Mouse (Mus musculus) brain, embryonic 18.5 days (tissue): ENCODE measurements around the gene Senp8.
"Not testable (repeated sequence)": the region's sequence is repeated elsewhere in the genome, so short reads cannot be mapped to it uniquely, and the experiment has no call there.

Experiments
- DNase-seq: peaks from one replicate; pipeline ENCODE4 v3.0.0-alpha.2; 2012; ENCODE audit warnings: low read depth, low spot score

Gene Senp8

DNA sequence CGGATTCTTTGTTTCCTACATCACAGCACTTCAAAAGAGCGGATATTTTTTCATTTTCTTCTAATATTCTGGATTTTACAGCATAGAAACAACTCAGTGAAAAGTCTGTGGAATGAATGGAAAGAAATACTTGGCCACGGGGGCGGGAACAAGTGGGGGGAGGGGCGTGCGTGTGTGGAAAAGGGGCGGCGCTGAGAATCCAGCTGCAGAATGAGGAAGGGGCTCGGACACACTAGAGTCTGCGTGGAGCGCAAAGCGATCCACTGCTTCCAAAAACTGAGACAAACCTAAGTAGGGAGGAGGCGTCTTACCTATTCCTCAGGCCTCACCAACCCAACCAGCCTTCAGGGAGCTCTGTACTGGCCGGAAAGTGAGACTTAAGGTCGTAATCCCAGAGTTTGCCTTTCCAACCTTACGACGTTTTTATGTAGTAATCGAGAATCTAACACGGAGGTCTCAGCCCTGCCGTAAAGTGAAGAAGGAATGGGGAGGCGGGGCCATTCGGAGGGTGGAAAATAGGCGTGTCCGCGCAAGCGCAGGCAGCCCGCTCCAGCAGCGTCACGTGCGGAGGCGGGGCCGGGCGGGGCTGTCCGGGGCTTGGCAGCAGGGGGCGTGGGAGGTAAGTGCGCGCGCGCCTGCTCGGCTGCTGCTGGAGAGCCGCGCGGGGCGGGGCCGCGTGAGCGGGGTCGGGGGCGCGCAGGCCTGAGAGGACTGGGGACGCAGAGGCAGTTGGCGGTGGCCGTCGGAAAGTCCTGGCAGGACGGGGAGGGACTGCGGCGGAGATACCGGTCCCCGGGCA is at the start of gene Senp8, which contains the start of gene Myo9a:
TSS of gene Senp8 (minus strand) at position 444 of the 799 bp plus-strand sequence.
TSS of gene Myo9a (plus strand) at position 630 of the 799 bp plus-strand sequence.
- DNase-seq = peak; percentile 98

DNA sequence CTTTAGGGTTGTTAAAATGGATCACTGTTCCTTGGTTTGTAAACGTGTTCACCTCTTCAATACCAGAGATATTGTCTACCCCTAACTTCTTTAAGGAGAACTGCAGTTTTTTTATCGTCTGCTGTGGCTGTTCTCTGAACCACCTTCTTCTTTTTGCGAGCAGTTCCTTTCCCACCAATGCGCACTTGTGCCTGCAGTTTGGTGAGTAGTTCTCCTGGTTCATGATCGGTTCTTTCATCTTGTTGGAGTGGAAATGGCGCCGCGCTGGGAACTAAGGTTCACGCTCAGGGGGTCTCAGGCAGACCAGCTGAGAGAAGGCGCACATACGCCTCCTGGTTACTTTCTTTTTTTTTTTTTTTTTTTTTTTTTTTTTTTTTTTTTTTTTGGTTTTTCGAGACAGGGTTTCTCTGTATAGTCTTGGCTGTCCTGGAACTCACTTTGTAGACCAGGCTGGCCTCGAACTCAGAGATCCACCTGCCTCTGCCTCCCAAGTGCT is 16.5 kb upstream of the Senp8 start:
- not testable (repeated sequence) for DNase-seq

DNA sequence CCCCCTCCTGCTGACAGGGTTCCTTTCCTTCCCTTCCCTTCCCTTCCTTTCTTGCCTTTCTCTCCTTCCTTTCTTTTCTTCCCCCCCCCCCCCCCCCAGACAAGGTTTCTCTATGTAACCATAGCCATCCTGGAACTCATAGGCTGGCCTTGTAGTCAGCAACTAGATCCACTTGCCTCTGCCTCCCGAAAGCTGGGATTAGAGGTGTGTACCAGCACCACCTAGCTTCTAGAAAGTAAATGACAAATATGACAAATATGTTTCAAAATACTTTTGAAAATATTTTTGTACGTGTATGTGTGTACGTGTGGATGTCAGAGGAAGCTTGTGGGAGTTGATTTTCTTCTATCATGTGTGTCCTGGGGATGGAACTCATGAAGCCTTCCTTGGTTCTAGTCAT is 10.0 kb upstream of the Senp8 start:
- no peak for DNase-seq

DNA sequence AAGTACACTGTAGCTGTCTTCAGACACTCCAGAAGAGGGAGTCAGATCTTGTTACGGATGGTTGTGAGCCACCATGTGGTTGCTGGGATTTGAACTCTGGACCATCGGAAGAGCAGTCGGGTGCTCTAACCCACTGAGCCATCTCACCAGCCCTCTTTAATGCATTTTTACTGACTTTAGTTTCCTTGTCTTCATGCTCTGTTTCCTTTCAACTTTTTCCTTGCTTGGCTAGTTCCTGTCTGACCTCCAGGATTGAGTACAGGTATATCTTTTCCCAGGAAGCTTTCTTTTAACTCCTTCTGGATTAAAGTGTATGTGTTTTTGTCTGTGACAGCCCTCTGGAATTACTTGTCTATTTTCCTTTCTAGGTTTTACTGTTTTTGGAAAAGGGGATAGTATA is 6.5 kb upstream of the Senp8 start:
- not testable (repeated sequence) for DNase-seq

DNA sequence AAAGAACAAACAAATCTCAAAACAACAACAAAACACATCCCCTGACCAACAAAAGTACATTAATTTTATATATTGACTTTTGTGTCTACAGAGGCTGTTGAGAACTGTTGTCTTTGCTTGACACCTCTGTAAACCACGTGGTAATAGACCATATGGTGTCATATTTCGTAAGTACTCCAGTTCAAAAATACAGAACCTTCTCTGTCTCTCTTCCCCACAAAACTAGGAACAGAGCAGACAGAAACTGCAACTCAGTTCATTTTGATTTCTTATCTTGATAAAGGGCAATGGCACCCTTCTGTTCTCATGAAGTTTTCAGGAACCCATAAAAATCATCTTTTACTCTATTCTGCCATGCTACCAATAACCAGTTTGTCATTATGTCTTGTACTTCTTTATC is 4.7 kb upstream of the Senp8 start:
- DNase-seq = no peak

DNA sequence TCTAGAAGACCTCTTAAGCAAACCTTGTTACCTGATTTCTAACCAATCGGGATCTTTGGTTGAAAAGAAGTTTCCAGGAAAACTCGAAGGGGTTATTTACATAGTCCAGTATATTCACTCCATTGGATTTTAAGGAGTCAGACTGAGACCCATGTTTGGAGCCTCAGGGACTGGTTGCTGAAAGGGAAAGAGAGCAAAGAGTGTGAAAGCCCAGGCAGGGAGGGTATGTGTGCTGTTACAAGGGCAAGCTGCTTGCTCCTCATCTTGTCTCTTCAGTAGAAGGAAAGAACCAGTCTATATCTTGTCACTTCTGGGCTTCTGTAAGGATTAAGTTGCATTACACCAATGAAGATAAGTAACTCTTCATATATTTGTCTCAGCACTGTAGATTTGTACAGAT is 1.5 kb upstream of the Senp8 start:
- DNase-seq = no peak

DNA sequence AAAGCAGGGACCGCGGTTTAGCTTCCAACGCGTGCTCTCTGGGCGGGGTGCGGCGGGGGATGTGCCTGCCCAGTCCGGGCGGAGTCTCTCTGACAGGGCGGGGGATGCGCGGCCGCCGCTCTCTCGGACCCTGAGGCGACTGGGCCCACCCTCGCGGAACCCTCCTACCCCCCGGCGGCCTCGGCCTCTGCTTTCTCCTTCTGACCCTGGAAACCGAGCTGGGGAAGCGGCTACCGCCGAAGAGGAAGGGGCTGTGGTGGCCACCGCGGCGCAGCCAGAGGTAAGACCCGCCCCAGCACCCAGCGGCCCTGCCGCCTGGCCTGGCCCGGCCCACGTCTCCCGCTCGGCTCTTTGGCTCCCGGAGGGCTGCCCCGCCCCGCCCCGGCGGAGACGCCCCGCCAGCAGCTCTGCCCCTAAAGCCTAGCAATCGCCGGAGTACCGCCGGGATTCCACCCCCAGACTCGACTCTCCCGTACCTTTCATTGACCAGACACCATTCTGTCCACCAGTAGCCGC is 614 bp upstream of the Senp8 start:
- peak; percentile 36 for DNase-seq

DNA sequence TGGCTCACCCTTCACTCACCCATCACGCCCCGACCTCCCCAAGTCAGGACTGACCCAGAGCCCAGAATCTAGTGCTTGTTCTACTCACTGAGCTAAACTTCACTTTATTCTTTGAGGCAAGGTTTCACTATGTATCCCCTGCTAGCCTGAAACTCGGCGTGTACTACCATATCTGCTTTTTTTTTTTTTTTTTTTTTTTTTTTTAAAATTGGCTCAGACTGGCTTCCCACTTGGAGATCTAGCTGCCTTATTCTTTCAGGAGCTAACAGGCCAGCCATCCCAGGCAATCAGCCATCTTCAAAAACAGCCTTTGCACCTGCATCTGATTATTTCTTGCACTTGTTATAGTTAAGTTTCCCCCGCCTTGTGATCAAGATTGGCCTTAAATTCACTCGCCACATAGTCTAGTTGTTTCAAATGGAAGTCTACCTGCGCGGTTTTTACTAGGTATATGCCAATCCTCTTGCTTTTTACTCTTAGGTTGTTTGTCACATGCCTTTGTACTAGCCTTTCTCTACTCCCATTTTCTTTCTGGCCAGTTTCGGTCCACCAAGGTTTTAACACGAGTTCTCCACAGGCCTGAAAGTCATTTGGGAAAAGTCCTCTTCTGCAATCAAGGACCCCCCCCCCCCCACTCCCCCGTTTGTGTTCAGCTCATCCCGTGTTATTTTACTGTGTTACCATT is 787 bp downstream of the Senp8 start:
- no peak for DNase-seq

DNA sequence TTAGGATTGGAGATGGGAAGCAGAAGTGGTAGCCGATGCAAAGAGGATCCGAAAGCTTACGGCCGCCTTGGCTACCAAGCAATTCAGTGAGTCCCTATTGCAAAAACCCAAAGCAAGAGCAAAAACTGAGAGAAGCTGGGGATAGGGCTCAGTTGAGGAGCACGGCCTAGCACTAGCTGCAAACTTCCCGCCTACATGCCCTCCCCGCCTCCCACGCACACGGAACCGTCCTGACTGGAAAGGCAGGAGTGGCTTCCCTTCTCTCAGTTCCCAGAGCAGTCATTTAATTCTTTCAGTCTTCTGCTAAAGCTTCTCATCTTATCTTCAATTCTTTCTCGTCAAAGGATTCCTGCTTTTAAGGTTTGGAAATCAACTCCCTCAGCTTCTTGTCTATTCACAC is 1.5 kb downstream of the Senp8 start:
- no peak for DNase-seq

DNA sequence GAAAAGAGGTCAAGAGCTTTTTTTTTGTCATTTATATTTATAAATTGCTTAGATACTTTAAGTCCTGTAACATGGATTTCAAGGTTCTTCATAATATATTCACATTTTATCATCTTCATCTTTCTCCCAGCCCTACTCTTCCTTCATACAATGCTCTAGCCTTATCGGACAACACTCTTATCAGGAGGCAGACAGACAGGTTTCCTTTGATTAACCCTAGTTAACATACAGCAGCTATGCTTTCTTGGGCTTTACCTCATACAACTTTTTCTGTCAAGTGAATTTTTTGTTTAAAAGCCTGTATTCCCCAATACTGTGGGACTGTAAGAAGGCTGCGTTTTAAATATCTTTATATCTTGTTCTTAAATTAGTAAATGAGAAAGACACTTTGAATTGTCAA is 2.1 kb downstream of the Senp8 start:
- DNase-seq = no peak

DNA sequence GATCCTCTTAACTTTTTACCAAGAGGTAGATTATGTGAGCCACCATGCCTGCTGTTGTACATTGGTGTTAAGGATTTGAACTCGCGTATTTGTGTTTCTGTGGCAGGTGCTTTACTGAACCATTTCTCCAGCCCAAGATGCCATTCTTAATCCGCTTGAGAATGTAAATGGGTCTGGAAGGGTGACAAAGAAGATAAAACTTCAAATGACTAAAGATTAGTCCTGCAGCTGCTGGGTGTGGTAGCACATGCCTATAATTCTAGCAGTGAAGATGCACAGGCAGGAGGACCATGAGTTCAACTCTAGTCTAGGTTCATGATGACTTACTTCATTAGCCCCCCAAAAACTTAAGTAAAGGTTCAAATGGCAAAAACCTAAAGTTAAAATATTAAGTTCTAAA is 6.6 kb downstream of the Senp8 start:
- DNase-seq = no peak

DNA sequence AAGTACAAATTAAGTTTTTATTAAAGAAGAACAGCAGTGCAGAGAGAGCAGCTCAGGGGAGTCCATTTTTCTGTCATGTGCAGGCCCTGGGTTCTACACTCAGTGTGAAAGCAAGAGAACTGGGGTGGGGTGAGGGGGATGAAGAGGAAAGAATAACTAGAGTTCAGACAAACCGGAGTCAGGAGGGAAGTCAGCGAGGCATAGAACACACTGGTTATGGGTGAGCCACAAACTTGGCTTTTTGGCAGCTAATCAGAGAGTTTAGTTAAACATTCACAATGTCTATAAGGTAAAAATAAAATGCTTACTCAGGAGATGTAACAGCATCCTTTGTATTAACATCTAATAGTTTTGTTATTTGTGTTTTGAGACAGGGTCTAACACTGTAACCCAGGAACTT is 9.9 kb downstream of the Senp8 start:
- DNase-seq = no peak

DNA sequence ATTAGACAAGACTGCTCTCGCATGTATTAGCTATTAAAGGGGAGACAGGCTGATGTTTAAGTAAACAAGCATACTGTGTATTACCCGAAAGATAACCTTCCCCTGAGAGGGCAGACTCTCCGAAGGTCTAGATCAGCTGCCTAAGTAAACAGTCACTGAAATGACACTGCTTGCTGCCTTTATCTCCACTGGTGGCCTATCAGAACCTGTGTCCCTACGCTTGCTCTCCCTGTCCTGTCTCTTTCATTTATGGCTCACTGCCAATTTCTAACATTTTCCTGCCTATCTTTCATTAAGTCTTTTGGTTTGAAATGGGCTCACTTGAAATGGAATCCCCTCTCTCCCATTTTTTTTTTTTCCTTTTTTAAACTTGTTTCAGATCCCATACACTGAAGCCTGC is 15.1 kb downstream of the Senp8 start:
- no peak for DNase-seq

DNA sequence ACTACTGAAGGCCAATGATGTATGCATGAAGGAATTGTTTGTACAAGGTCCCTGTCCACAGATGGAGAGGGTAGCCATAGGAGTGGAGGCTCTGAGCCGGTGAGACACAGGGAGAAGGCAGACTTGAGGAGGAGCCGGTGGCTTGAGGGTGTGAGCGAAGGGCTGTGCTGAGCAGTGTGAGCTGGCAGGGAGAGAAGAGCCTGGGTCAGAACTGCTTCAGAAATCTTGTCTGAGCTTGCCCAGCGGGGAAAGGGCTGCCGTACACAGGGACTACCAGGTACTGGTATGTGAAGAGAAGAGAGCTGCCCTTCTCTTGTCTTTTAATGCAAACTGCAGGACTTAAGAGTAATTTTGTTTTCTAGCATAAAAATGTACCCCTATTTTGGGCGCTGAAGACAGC is 17.4 kb downstream of the Senp8 start:
- no peak for DNase-seq

DNA sequence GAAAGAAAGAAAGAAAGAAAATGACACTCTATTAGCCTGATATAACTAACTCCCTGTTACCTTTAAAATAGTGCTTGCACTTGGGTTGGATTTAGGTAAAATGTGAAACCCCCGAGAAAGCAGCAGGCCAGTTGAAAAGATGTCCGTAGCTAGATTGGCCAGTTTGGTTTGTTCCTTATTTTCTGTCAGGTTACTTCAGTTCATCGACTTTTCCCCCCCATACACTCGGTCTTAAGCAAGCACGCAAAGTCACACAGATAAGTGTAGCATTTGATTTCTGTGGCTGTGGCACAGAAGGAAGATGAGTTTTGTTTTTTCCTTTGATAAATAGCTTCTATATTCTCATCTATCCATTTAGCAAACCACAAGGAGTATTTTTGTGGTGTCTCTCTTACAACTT is 19.4 kb downstream of the Senp8 start:
- DNase-seq = no peak

DNA sequence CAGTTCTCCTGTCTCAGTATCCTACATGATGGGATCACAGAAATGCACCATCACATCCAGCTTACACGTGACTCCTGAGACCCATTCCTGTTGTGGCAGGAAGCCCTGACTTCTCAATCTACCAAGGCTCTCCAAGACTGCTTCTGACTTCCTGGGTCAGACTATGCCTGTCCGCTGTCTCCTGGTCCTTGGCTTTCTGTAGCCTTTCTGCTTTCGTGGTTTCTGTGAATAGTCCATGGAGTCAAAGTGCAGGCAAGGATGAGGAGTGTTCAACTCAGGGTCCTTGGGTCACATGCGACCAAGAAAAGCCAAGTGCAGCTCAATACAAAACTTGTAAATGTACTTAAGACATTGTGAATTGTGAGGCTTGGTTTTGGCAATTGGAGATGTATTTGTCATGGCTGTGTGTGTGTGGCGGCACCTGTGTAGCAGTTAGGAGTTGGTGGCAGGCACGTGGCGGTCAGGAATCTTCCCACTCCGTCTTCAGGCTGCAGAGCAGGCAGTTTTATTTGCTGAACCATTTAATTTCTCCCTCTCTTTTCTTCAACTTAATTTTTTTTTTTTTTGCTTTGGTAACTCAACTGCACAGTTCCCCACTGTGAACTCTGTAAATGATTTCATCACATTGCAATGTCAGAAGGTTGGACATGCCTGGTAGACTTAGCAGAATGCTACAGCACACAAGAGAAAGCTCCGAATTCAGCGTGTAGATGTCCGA is 22.8 kb downstream of the Senp8 start:
- no peak for DNase-seq

DNA sequence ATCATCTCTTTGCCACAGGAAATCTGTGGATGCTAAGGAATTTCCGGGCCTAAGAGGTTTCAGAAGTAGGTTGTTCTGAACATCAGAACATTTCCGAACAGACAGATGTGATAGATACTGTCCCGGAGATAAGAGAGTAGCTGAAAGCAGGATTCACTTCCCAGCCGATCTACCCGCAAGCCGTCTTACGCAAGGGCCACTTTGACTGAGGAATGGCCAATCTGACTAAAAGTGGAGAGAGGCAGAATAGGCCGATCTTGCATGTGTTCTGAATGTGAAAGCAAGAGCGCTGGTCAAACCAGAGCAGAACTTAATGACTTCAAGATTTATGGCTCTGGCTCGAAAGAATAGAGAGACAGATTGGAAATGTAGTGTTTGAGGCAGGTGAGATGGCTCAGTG is 25.0 kb downstream of the Senp8 start:
- DNase-seq = no peak

DNA sequence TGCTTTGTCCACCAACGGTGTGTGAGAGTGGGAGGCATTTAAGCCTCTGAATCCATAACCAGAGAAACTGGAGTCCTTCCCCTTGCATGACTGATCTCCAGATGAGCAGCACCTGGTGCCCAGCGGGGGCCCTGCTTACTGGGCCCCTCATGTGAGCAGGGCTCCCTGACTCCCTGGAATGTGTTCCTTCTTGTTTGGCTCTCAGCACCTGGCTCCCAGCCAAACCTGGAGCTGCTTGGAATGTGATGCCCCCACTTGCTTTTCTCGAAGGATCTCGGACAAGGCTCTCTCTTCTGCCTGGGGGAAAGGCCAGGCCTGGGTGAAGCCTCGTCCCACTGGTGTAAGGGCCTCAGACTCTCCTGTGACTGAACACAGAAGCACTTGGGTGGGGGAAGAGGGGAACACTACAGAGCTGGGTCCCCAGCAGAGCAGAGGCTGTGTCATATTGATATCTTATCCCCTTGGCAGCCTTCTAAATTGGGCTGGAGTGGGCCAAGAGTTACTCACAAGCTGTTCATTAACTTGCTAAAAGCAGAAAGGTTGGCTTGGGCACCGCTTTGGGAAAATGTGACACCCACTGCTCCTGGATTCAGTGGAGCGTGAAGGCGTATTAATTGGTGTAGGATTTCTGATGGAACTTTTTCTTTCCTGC is 26.6 kb downstream of the Senp8 start:
- peak; percentile 4 for DNase-seq

DNA sequence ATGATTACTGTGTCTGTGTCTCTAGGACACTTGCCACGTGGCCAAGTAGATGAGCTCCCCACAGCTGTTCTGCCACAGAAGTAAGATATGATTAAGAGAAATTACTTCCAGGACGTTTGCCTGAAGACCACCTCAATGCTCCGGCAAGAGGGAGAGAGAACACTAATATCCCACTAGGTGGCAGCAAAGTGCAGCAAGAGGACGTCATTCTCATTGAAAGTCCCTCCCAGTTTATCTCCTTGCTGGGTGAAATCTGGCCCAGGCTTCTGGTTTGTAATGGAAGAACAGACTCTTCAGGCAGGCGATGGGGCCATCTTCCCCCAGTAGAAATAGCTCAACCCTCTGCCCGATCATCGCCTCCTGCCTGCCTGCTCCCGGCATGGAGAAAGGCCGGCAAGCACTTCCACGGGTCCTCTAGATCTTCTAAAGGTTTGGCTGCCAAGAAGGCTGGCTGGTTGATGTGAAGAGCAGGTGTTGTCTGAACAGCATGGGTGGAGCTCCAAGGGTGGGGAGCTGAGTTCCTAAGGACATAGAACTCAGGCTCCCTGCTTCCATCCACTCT is 27.3 kb downstream of the Senp8 start:
- peak; percentile 77 for DNase-seq

DNA sequence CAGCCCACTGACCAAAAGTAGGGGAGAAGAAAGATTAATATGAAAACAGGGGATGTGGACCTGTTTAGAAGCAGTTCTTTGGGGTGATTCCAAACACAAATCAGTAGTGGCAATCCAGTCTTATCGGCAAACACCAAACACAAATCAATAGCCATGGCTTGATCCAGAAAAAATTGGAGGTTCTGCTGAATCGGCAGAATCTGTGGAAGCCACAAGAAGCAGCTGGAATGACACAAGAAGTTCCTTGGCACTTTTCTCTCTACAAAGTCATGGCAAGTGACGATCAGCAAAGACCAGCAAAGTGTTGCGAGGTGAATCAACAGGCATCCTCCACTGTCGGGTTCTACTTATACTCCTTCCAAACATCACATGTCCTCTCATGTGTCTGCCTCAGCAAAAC is 29.4 kb downstream of the Senp8 start:
- no peak for DNase-seq

DNA sequence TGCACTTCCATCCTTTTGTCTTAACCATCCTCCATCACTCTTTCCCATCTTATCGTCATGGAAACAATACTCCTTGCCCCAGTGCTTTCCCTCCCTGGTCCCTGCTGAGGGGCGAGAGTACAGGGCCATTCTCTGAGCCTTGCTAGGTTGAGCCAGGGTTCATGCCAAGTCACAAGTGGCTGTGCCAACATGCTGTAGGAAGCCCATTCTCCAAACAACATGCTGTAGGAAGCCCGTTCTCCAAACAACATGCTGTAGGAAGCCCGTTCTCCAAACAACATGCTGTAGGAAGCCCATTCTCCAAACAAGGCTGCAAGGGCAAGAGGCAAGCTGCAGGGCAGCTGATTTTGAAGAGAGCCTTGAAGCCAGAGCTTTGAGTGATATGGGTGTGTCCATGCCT is 32.3 kb downstream of the Senp8 start:
- no peak for DNase-seq
